ENCODE assay signal across 22 mouse cellular contexts in genomic region chr6:82843881-82844280, GRCm38 (mm10).
"Had no signal": no experiment of that assay in that cellular context is flagged by ENCODE, and none has a peak within 500 bp of the region (broad histone marks: within the 10 kb centered on the region; RNA-seq: fewer than 3 reads in every experiment).

No protein-coding gene starts in this region.

- H3K36me3 ChIP-seq: heart, embryonic 10.5 days; heart, embryonic 12.5 days; hindbrain, embryonic 10.5 days; hindbrain, embryonic 12.5 days; intestine, embryonic 15.5 days; limb, embryonic 13.5 days; limb, embryonic 15.5 days; liver, embryonic 12.5 days had no signal

- H3K4me3 ChIP-seq: gastrocnemius, adult 2 months; heart, embryonic 10.5 days; heart, embryonic 12.5 days; hindbrain, embryonic 10.5 days; hindbrain, embryonic 12.5 days; intestine, embryonic 15.5 days; layer of hippocampus, adult 2 months; left cerebral cortex, adult 2 months; limb, embryonic 13.5 days; limb, embryonic 15.5 days; liver, embryonic 12.5 days had no signal

- H3K27ac ChIP-seq: gastrocnemius, adult 2 months; heart, embryonic 10.5 days; hindbrain, embryonic 10.5 days; hindbrain, embryonic 12.5 days; hindbrain, embryonic 14.5 days; intestine, embryonic 15.5 days; layer of hippocampus, adult 2 months; left cerebral cortex, adult 2 months; limb, embryonic 13.5 days; limb, embryonic 15.5 days; liver, embryonic 12.5 days; liver, embryonic 14.5 days had no signal

- ATAC-seq: hindbrain, embryonic 16.5 days; inflammation-experienced regulatory T-cells, adult 6 months; intestine, embryonic 15.5 days; intestine, postnatal 0 days; liver, embryonic 12.5 days had no signal

- DNase-seq: gastrocnemius, adult 2 months; gastrocnemius, postnatal 10 days; gastrocnemius, postnatal 36 days; kidney, adult 18-20 months; kidney, adult 8-10 months; kidney, postnatal 10 days; kidney, postnatal 25 days had no signal
